Mouse (Mus musculus) CD4-positive, CD25-positive, alpha-beta regulatory T cell, adult 4 months (primary cell): ENCODE measurements around the gene Spcs3. TPM values are rescaled to one million over a fixed set of nuclear protein-coding genes. Genes with fewer than 3 reads are reported as not detected.

Experiments used
- ATAC-seq: one replicate; pipeline ENCODE4 v1.8.0; 2017
- polyA plus RNA-seq, 2 experiments: library from polyadenylated mRNA; unstranded; fragments of 100-300 nt; shearing (Covaris generic); gene quantifications; one replicate each; pipeline ENCODE4 v1.2.1; 2017

Spcs3 gene
- polyA plus RNA-seq, 2 experiments from 2014 or later = 114 to 129 TPM

DNA sequence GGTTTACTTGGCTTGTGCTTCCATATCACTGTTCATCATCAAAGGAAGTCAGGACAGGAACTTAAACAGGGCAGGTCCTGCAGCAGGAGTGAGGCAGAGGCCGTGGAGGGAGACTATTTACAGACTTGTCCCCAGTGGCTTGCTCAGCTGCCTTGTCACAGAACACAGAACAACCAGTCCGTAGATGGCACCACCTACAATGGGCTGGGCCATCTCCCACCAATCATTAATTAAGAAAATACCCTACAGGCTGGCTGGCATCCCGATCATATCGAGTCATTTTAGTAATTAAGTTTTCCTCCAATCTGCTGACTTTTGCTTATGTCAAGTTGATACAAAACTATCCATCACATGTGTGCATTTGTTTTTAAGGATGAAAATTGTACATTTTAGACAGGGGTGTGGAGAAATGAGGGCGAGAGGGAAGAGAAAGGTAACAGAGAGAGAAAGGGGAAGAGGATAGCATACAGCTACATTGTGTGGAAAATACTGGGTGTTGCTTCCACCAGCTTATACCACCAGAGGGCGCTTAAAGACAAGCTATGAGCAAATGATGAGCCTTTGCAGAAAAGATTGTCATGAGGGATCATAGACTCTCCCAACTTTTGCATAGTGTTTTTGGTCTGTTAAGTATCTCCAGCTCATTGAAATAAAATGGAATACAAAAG, 22.2 kb downstream of the Spcs3 start:
- ATAC-seq = peak; percentile 84

GRCm38 (mm10) chr8:54505060-54505459, 24.7 kb downstream of the Spcs3 start:
- no peak for ATAC-seq

- ATAC-seq = no peak
Measured at GRCm38 (mm10) chr8:54503104-54503503, 26.7 kb downstream of the Spcs3 start.

DNA sequence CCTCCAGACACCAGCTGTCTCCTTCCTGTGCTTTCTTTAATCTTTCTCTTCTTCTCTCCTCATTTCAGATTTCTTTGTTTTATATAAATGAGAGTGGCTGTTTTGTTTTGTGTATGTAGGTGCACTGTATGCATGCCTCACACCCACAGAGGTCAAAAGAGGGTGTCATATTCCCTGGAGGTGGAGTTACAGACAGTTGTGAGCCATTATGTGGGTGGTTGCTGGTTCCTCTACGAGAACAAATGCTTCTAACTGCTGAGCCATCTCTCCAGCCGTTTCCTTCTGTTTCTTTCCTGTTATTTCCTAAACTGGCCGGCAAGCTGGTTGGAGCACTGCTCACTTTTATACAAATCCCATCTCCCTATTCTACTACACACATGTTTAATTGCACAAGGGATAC, 35.9 kb downstream of the Spcs3 start:
- ATAC-seq = no peak

- ATAC-seq = peak; percentile 68
Measured at GRCm38 (mm10) chr8:54493110-54493509, 36.7 kb downstream of the Spcs3 start.

GRCm38 (mm10) chr8:54491934-54492333, 37.9 kb downstream of the Spcs3 start:
- no peak for ATAC-seq

DNA sequence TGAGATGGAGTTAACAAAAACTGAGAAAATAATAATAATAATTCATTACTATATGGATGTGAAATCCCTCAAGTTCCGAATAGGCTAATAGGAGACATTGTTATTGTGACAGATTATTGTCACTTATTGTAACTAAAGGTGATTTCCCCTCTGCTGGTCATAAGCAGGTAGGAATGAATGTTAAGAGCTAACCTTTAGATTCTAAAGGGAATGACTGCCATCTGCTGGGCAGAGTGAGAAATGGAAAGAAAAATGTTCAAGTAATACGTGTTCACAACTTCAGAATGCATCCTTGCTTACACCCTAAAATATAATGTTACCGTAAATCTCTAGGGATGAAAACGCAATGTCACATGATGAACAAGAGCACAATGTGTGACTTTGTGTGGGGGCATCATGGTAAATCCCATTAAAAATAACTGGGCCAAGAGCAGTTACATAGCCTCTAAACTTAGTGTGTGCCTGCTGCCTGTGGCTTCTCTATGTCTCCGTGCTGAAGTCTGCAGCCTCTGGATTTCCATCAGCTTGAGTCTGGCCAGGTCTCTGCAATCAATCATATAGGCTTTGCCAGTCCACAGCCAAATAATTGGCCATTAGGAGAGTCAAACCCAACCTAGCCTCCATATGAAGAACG, 38.6 kb downstream of the Spcs3 start:
- ATAC-seq = peak; percentile 85

GRCm38 (mm10) chr8:54488437-54488836, 41.4 kb downstream of the Spcs3 start:
- ATAC-seq = no peak

DNA sequence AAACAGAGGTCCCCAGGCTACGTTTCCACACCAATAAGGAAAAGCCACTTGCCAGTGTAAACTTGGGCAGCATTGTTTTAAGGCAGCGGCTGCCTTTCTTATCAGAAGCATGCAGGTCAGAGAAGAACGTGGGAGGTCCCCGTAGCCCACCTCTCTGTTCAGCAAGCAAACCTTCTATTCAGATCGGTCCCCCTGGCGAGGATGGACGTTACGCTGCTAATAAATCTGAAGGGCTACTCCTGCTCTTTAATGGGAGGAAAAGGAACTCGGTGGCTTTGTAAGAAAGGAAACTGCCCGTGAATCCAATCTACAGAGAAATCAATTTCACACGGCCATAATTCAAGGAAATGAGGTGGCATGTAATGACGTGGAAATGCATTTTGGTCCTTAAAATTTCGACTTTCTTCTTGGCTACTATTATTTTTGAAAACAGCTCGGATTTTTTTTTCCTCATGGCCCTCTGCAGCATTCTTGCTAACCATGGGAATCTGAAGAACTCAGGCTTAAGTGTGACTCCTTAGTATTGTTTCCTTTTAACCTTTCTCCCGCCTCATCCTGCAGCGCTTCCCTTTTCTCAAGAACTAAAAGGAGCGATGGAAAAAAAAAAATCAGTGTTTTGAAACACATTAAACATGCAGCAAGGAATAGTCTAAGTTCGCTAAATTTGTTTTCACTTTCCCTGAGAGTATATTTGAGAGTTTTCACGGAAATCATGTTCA, 43.1 kb downstream of the Spcs3 start:
- ATAC-seq = no peak

Other genes with a start within 250 kb of the Spcs3 start
- not detected for gene Asb5, start 418 bp downstream of the Spcs3 start, polyA plus RNA-seq
- not detected for gene Spata4, start 70.8 kb upstream of the Spcs3 start, polyA plus RNA-seq